Mouse (Mus musculus): Measurements from ENCODE around the gene Kcnk13. TPM values are rescaled to one million over a fixed set of nuclear protein-coding genes. Genes with fewer than 3 reads are reported as not detected.

Gene Kcnk13
- total RNA-seq (2015; ENCODE audit: low replicate concordance) (not detected in 2 replicates), total RNA-seq (2017; ENCODE audit: low replicate concordance) (0.42 TPM in 1 of 2 replicates, not detected in the other)

GRCm38 (mm10) chr12:99964301-99965202 lies at the start of gene Kcnk13:
Kcnk13 (plus strand) TSS chr12:99964499.
- ATAC-seq (replicated peaks; ENCODE audit: low FRiP score, poor library complexity, severe bottlenecking), result peak; percentile 60

- ATAC-seq (replicated peaks; ENCODE audit: low FRiP score, poor library complexity, severe bottlenecking), result no peak
Measured at GRCm38 (mm10) chr12:99917800-99918427, 46.4 kb upstream of the Kcnk13 start.

GRCm38 (mm10) chr12:99919636-99920035 lies 44.7 kb upstream of the Kcnk13 start:
- ATAC-seq (replicated peaks; ENCODE audit: low FRiP score, poor library complexity, severe bottlenecking), result no peak

DNA sequence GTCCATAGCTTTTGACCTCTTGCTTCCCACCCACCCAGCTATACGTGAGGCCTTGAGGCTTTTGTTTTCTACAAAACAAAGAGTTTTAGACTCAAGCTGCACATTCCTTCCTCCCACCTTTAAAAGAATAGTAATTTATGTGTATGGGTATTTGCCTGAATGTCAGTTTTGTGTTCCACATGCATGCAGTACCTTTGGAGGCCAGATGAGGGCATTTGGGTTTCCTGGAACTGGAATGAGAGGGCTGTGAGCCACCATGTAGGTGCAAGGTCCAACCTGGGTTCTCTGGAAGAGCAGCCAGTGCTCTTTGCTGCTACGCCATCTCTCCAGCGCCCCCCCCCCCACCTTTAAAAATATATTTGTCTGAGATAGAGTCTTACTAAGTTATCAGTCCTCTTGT lies 43.3 kb upstream of the Kcnk13 start:
- no peak for ATAC-seq (replicated peaks; ENCODE audit: low FRiP score, poor library complexity, severe bottlenecking)

DNA sequence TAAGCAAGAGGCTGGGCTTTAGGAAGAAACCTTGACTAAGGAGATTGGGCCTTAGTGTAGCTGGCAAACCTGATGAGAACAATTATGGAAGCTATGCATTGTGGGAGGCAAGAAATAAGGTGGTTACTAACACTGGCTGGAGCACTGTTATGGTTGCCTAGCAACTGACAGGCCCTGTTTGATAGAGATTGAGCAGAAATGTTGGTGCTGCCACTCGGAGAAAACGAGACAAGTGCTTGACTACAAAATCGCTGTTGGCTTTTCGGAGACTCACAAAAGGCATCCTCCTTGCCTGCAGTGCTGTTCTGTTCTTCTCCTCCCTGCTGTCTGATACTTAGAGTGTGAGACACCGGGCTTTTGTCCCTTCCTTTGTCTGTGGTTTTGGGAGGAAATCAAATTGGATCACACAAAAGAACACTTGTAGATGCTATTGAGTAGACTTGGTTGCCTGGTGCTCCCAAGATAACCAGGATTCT lies 41.1 kb upstream of the Kcnk13 start:
- ATAC-seq (replicated peaks; ENCODE audit: low FRiP score, poor library complexity, severe bottlenecking), result no peak

- no peak for ATAC-seq (replicated peaks; ENCODE audit: low FRiP score, poor library complexity, severe bottlenecking)
Measured at GRCm38 (mm10) chr12:99923703-99924102, 40.6 kb upstream of the Kcnk13 start.

DNA sequence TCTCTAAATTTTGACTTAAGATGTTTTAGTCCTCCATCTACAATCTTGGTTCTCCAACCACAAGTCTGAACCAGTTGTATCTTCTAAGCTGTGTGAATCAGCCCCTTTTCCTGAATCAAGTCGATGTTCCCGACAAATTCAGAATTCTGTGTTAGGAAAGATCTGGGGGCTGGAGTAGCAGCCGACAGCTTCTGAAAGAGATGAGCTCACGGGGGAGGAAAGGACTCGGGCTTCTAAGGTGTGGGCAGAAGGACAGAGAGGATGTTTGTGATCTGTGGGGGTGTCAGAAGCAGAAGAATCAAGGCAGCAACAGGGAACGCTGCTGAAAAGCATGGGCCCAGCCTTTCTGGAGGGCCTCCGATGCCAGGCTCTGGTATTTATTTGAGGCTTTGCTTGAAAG lies 36.0 kb upstream of the Kcnk13 start:
- ATAC-seq (replicated peaks; ENCODE audit: low FRiP score, poor library complexity, severe bottlenecking), result no peak

GRCm38 (mm10) chr12:99929160-99929559 lies 35.1 kb upstream of the Kcnk13 start:
- ATAC-seq (replicated peaks; ENCODE audit: low FRiP score, poor library complexity, severe bottlenecking), result no peak

DNA sequence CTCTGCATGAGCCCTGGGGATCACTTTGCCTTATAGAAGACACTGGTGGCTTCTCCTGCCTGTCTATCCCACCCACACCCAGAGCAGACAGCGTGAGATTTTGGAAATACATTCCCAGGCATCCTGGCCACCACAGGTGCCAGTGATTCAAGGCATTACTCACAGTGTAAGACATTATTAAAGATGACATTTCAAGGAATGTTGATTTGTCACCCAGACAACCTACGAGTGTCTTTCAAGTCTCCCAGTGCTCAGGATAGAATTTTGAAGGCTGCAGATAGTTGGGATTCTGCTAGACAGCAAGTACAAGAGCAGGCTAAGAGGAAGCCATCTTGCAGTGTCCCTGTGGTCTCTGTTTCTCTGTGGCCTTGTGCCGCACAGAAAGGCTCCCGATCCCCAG lies 32.1 kb upstream of the Kcnk13 start:
- ATAC-seq (replicated peaks; ENCODE audit: low FRiP score, poor library complexity, severe bottlenecking), result no peak

- no peak for ATAC-seq (replicated peaks; ENCODE audit: low FRiP score, poor library complexity, severe bottlenecking)
Measured at GRCm38 (mm10) chr12:99933630-99934029, 30.7 kb upstream of the Kcnk13 start.

GRCm38 (mm10) chr12:99935403-99935802 lies 28.9 kb upstream of the Kcnk13 start:
- ATAC-seq (replicated peaks; ENCODE audit: low FRiP score, poor library complexity, severe bottlenecking), result no peak

- ATAC-seq (replicated peaks; ENCODE audit: low FRiP score, poor library complexity, severe bottlenecking), result no peak
Measured at GRCm38 (mm10) chr12:99938476-99938875, 25.8 kb upstream of the Kcnk13 start.

- no peak for ATAC-seq (replicated peaks; ENCODE audit: low FRiP score, poor library complexity, severe bottlenecking)
Measured at GRCm38 (mm10) chr12:99939179-99939578, 25.1 kb upstream of the Kcnk13 start.

DNA sequence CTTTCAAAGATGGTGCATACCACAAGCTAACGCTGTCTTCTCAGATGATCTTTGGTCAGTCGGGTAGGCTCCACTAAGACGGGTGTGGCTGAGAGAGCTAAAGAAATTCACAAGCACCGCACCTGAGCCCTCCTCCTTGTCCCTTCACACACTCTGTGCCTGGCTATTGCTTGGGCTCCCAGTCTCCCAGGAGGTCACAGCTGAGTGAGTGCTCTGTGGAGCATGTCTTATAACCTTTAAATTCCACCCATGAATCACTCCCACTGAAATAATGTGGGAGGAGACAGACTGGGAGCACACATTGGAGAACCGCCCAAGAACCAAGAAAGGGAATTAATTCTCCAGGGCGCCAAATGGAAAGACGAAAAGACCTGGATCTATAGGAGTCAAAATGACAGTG lies 23.6 kb upstream of the Kcnk13 start:
- ATAC-seq (replicated peaks; ENCODE audit: low FRiP score, poor library complexity, severe bottlenecking), result no peak

DNA sequence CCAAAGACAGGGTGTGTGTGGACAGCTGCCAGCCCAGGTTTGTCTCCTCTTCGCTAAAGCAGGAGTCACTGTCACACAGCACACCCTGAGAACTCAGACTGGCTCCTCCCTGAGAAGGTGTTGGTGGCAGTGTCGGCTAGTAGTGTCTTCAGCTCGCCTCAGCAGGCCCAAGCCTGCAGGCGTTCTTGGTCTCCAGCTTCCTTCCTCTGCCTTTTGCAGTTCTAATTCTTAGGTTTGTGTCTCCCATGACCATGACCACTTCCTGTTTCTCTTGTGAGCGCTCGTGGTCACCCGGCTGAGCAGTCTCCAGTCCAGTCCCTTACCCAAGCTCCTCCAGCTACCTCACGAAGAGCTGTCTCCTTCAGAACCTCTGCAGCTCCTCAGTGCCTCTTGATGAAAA lies 21.9 kb upstream of the Kcnk13 start:
- ATAC-seq (replicated peaks; ENCODE audit: low FRiP score, poor library complexity, severe bottlenecking), result no peak

GRCm38 (mm10) chr12:99952928-99953327 lies 11.4 kb upstream of the Kcnk13 start:
- no peak for ATAC-seq (replicated peaks; ENCODE audit: low FRiP score, poor library complexity, severe bottlenecking)

DNA sequence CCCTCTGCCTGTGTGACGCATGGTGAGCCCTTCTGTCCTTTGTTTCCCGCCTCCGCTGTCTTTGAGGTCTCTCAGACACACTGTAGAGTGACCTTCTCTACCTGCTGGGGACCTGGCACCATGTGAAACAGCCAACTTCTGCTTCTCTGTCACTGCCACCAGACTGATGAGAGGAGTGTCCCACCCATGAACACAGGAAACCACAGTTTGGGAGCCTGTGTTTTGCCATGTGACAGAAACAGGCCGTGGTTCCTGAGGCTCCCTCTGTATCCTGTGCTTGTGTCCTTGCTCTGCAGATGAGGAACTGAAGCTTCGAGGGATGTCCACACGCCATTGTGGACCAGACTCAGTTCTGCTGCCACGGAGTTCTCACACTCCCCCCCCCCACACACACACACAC lies 7.9 kb upstream of the Kcnk13 start:
- no peak for ATAC-seq (replicated peaks; ENCODE audit: low FRiP score, poor library complexity, severe bottlenecking)

DNA sequence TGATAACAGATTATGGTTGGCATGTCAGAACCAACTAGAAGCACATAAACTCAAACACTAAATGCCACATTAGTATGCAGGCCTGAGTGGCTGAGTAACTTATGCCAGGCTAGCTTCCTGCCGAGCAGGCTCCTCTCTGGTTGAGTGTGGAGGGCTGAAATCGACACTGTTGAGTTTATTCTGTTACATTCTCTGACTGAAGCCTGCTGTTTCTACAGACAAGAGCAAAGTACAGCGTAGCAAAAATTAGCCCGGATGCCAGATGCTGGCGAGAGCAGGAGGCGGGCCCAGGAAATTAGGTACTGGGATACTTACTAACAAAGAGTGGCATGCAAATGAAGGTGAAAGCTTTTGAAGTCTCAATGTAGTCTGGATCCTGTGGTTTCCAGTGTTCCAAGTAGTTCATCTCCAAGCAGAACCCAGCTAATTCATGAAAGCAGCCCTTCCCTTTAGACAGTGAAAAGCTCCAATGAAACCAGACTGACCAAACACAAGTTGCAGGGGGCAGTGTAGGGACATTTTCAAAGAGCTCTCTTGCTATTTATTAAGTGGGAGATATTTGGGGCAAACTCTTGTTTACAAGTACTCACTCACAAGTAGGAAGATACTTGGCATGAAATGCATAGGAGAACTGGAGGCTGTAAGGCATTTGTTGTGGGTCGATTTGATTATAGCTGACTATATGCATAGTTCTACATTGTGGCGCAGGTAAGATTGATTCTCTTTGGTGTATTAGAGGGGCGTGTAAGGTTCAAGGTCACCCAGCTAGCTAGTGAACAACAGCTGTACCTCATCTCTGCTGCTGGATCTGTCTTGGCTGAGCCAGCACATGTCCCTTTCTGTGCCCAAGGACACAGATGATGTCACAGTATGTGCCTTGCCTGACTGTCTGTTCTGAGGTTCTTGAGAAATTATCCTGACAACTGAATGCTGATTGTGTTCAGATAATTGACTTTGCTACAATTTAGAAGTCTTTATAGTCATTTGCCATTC lies 5.9 kb upstream of the Kcnk13 start:
- ATAC-seq (replicated peaks; ENCODE audit: low FRiP score, poor library complexity, severe bottlenecking), result no peak

DNA sequence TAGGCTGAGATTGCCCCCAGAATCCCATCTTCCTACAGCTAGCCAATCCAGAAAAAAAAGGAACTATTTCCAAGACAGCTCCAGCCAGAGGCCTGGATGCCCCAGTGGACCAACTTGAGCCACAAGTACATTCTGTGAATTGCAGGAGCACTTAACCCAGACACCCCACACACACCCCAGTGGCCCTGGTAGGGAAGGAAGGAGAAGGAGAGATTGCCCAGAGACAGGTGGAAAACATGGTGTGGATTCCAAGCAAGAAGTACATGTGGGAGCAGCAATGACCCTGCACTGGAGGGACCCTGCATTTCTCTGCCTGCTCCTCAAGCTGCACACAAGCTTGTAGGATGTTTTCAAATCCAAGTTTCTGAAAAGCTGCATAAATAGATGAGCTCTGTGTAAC lies 5.0 kb upstream of the Kcnk13 start:
- ATAC-seq (replicated peaks; ENCODE audit: low FRiP score, poor library complexity, severe bottlenecking), result no peak

- ATAC-seq (replicated peaks; ENCODE audit: low FRiP score, poor library complexity, severe bottlenecking), result peak; percentile 72
Measured at GRCm38 (mm10) chr12:99959930-99960329, 4.4 kb upstream of the Kcnk13 start.
